Mouse (Mus musculus) cerebellum, adult 9-11 months (tissue): ENCODE results near the gene Prss16.
A peak's percentile ranks its signal among the peaks of the same experiment; 100 is the strongest.

Experiments used
- DNase-seq: peaks from one replicate; pipeline ENCODE4 v3.0.0; 2022

Gene Prss16

DNA sequence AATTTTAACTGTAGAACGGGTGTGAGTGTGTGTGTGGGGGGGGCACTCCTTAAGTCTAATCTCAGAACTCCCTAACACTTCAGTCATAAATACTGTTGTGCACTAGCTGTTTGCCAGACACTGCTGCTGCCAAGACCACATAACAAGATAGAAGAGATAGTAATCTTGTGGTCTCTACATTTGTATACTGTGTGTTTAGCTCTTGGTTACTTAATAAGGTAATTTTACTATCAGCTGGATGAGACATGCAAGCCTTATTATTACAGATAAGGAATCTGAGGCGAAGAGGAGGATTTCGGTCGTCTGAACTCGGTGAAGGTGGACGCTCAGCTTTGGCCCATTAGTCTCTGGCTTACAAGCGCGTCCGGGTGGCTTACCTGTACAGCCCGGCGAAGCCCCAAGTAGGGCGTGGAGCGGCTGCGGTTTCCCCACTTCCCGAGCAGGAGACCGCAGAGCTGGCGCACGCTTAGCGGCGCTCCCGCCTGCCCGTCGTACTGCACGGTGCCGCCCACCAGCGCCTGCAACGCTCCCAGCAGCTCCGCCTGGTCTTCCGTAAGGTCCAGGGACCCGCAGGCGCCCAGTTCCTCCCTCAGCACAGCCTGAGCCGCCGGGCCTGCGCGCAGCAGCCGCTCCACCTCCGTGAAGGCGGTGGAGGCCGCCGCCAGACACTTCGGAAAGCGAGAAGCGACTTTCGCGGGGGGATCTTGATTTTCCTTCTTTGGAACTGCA, 3.8 kb downstream of the Prss16 start:
- DNase-seq, result no peak

DNA sequence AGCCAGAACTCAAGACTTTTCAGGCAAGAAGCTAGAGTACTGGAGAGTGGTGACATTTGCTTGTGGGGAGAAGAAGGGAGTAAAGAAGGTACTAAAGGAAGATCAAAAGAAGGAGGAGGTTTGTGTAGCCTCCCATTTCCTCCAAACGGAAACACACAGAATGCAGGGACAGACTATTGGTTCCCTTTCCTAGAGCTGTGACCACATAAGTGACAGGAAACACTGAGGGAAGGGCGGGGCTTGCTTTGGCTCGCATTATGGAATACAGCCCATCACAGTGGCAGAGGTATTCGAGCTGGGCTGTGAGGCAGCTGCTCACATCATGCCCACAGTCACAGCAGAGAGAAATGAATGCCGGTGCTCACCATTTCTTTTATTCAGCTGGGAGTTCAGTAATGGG, 7.7 kb downstream of the Prss16 start:
- no peak for DNase-seq

DNA sequence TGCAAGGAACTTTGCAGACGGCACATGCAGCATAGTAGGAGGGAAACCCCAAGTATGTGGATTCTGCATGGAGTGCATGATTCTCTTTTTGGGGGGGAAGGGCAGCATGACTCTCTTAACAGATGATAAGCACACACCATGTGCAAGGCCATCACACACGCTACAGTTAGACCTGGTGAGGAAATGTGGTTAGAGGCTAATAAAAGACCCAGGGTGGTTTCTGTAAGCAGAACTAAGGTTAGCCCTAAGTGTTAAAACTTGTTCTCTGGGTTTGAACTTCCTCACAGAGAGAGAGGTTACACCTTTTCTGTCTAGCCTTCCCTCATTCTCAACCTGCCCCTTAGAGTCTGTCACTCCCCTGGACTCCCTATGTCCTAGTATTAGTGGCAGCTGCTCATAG, 8.2 kb downstream of the Prss16 start:
- DNase-seq, result no peak

DNA sequence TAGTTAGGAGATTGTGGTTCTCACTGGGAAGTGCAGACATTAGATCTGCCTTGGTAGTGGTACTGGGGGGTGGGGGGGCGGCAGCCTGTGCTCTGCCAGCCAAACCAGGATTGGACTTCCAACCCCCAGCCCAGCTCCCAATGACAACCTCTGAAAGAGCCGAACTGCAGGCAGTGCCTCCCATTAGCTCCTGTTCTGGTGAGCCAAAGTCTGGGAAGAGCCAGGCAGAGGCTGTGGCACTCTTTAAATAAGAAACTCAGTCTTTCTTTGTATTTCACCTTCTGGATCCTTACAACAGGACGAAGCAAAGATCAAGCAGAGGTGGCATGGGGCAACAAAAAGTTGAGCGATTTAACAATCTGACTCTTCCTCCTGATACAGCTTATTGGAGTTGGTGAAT, 10.4 kb downstream of the Prss16 start:
- DNase-seq, result no peak

DNA sequence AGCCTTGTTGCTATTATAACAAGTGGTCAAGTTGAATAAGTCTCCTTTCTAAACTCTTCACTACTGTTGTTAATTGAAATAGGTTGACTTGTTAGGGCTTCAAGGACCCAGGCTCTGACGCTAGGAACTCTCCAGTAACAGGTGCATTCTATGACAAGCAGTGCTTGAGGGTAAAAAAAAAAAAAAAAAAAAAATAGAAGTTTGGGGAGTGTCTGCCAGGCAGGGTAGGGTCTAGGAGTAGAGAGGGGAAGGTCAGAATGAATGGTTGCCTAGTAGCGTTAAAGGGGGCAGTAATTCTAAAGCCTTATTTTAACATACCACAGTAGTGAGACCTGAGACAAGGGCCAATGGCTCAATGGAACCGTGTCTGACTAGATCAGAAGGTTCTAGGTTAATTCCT, 11.1 kb downstream of the Prss16 start:
- DNase-seq, result no peak

DNA sequence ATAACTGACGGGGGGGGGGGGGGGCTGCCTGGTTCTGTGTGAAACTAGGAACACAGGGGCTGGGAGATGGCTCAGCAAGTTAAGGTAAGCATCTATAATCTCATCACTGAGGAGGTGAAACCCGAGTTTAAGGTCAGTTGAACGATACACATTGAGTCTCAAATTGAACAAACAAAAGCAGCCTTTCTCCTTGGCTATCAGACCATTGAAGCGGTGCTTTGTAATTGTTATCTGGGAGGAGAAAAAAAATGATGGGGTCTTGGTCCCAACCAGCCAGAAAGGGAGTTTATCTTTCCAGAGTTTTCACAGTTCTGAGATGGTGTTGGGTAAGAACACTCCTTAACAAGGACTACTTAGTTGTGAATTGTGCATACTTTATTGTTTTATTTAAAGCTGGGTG, 11.7 kb downstream of the Prss16 start:
- DNase-seq, result no peak

DNA sequence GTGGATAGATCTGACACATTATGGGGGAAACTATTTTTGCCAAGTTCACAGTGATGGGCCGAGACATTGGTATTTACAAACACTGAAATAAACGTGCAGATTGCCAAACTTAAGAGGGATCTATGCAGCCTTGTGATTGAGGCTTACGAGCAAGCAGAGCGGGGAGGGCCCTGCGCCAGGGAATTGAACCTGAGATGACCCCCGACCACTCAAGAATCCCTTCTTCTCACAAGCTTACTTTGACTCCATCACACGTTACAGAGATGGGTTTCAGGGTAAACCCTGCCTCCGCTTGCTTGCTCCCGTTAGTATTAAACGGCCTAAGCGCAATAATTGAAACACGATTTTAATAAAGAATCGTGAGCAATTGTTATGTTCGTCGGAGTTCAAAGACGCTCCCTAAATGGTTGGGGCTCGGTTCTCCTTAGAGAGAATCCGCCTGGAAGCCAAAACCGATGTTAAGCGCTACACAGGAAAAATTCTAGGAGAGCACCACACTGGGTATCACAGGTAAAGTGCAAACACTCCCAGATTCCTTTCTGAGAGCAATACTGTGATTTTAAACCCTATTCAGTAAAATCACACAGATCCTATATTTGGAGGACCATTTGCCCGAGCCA, 12.2 kb downstream of the Prss16 start:
- no peak for DNase-seq

DNA sequence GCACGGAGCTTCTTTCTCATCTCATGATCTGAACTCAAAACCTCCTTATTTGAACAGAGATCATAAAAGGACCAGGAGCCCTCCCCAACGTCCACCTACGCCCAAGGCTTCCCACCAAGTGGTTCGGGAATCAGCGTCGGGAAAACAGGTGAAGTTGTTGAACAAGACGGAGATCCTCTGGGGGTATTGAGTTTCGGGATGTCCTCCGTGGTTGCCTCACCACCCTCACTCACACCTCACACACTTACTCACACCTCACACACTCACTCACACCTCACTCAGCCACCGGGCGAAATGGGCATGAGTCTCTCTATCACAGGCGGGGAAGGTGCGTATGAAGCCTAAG, 12.7 kb downstream of the Prss16 start:
- DNase-seq, result no peak

DNA sequence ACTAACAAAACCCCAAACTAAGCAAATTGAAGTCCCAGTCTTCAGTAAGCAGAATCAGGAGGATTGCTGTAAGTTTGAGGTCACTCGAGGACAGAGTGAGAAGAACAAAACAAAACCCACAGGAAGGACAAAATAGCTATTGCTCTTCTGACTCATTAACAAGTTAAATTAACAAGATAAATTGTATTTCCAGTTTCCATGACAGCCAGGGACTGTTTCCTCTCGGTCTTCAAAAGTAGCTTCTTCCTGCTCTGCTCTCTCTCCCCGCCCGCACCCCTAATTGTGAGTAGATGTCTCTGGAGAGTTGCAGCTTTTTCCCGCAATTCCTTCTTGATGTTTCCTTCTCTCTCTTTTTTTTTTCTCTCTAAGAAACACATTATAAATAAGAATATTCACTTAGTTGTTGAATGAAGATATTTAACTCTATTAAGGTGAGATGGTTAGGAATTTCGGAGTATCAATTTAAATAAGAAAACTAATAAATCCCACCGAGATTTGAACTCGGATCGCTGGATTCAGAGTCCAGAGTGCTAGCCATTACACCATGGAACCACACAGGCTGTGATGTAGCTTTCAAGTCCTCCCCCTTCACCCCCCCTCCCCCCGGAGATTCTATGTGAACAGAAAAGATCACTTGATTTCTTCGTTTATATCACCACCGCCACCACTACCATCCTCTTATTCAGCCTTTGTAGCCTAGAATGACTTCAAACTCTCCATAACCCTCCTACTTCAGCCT, 13.3 kb downstream of the Prss16 start:
- no peak for DNase-seq

DNA sequence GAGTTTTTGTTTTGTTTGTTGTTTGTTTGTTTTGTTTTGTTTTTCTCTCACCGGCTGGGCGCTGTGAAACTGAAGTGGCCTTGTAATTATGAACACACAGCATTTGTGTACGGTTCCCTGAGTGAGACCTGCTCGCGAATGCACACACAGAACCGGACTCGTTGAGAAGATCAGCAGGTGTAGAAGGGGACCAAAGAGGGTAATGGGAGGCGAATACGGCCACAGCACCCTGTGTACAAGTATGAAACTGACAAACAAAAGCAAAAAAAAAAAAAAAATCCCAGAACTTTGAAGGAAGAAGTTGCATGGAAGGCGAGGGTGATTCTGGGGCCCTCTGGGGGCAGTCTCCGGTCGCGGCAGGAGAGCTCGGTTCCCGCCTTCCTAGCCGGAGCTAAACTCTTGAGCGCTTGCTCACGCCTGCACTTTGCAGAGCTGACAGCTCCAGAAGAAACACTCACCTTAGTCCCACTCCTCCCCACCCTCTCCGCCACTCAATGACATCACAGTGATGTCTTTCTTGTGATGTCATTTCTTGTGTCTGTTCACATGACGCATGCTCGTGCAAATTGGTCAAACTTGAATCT, 14.1 kb downstream of the Prss16 start:
- no peak for DNase-seq

DNA sequence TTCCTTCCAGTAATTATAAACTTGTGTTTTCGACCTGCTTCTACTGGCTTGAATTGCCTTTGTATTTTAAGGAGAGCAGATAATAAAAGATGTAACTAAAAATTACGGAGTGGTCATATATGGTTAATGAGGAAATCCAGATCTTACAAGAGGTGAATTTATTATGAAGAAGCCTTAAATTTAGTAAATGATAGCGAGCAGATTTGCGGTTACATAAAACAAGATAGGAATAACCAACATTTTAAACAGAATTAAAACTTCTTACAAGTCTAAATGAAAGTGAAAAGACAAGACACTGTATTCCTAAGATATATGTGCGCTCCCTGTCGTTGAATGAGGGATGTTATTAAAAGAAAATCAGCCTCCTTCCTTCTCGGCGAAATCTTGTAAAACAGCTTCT, 14.6 kb downstream of the Prss16 start:
- no peak for DNase-seq

DNA sequence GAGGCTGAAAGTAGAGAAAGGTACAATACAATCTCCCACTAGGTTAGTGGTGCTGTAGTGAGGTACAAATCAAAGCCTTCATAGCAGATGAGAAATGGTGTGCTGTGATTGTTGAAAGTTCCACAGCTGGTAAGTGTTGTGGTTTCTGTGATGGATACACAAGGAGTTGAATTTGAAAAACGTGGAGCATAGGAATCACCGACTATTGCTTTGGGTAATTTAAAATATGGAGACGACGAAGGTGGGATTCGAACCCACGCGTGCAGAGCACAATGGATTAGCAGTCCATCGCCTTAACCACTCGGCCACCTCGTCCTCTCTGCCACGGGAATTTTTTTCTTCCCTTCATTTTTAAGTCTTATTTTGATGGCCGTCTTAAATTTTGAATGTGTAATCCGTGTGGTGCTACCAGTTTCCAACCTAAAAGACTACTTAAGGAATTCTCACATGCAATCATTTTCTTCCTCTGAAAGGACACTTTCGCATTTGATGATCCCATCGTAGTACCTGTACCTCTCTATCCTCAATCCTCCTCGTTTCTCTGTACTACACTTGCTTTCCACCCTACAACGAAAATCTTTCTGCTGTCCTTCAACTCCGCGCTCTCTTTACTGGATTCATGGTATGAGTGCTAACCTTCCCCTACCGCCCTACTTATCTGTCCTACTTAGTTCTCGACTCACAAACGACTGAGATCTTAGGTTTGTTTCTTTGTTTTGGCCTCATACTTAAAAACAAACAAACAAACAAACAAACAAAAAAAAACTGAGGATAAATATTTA, 15.4 kb downstream of the Prss16 start:
- DNase-seq, result no peak

DNA sequence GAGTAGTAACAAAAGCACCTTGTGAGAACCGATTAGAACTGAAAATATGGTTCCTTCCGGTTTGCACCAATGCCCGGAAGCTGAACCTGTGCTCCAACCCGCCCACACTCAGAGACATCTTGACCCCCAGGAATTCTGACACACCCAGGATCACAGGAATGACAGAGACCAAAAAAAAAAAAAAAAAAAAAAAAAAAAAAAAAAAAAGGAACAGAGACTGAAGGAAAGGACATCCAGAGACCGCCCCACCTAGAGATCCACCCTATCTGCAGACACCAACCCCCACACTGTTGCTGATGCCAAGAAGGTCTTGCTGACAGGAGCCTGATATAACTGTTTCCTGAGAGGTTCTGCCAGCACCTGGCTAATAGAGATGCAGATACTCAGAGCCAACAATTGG, 17.0 kb downstream of the Prss16 start:
- no peak for DNase-seq

DNA sequence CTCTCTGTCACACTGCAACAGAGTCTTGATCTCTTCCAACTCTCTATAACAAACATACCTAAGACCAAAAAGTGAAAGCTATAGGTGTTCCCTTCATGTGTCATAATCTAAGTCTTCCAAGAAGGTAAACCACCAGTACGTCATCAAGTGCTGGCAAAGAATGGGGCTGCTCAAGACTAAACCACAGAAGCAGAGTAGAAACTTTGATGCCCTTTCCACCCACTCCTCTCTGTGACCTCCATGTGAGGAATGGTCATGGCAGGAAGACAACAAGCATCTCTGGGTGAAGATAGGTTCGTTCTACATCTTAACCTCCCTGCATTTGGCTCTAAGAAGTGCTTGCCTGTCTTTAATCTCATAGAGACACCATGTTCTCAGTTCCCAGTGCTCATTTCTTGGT, 25.1 kb downstream of the Prss16 start:
- no peak for DNase-seq

DNA sequence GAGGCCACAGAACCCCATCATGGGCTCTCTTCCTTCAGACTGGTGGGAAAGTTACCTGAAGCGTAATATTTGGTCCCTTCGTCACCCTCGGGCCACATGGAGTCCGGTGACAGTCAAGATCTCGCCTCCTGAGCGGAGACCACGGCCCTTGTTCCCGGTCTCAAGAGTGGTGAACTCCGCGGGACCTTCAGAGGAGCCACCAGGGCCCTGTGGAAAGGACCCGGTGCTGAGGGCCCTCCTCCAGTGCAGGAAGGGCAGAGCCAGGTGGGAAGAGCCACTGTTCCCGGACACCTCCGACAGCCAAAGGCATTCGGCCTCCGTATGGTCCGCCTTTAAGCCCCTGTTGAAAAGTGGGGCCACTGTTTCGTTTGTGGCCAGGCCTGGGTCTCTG, 27.7 kb downstream of the Prss16 start:
- no peak for DNase-seq

DNA sequence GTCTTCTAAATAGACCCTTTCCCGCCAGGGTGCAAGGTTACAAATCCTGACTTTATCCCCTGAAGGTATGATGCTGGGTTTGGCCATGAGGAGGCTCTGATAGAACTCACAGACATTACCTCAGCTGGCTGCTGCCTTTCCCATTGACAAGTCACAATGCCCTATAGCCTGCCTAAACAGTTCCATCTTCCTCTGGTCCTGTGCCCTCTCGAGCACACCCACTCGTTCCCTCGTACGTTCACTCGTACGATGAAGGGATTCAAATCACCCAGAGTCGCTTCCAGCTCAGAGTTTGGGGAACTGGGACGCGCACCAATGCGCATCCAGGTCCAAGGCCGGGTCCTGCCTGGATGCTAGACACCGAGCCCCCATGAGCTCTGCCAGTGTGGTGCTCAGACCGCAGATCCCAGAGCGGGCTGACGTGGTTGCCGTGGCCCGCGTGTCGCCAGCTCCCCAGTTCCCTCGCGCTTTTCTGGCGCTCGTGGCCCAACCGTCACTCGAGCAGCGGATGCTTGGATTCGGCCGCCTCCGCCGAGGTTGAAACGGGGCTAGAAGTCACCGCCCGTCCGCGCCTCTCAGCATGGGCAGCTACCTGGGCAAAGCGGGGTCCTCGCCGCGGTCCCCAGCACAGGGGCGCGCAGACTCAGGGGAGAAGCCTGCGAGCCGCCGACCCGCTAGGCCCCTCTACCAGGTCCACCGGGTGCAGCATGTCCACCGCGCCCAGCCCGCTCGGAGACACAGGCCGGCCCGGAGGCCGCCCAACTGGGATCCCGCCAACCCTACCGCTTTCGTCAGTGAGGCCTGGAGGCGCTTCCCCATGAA, 28.4 kb downstream of the Prss16 start, which contains the start of gene Pom121l2:
Pom121l2 (plus strand) TSS at position 214 of the 822 bp plus-strand sequence.
- DNase-seq, result peak; percentile 33

DNA sequence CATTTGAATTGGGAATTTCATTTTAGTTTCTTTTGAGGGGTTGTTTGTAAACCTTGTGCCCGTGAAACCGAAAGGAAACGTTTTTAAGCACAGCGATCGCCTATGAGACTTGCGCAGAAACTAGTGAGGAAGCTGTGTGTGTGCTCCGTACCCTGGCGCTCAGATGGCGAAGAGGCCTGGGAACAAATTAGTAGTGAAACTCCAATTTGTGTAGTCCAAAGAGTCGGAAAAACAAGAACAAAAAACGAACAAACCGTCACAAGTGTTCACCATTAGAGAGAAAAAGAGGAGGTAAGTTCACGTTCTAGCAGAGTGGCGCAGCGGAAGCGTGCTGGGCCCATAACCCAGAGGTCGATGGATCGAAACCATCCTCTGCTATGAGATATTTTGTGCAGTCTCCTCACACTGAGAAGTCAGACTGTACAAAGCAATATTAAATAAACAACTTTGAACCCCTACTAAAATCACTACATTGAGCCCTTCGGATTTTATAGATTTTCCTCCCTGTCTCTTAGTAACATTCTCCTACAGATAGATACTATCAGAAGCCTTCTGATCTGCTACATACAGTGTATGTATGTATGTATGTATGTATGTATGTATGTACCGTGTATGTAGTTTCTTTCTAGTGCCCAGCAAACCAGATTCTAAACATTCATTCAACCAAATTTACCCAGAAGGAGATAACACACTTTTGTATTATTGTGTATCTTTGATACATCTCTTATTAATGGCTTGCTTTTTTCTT, 34.6 kb downstream of the Prss16 start:
- DNase-seq, result peak; percentile 73

DNA sequence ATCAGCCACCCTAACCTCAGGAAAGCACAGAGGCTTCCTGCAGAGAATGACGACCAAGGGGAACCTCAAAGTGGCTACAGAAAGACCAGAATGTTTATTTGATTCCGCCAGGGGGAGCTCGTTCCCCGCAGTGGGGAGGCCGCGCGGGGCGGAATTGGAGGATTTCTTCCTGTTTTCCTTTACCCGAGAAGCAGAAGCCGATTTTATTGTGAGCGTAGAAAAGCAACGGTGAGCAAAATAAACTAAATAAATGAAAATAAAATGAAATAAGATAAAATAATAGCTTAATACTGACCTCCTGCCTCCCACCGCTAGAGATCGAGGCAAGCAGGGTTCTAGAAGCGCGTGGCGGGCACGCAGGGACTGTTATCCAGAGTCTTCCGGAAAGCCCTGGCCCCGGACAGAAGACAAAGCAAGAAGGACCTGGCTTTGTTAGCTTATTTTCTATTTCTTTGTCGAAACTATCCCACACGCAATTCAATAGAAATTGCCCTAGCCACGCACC, 35.3 kb downstream of the Prss16 start:
- peak; percentile 88 for DNase-seq

DNA sequence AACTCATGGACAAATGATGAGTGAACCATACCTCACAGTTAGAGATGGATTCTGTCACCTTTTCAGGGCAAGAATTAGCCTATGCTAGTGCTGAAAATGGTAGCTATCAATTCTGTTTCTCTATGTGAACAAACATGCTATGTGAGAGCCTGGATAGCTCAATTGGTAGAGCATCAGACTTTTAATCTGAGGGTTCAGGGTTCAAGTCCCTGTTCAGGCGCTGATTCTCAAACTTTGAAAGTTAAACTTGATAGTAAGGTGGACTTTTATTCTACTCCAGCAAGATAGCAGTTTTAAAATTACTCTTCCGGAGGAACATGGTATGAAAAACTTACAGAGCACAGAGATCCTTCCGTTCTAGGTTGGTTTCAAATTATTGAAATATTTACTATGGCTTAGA, 37.9 kb downstream of the Prss16 start:
- DNase-seq, result no peak

DNA sequence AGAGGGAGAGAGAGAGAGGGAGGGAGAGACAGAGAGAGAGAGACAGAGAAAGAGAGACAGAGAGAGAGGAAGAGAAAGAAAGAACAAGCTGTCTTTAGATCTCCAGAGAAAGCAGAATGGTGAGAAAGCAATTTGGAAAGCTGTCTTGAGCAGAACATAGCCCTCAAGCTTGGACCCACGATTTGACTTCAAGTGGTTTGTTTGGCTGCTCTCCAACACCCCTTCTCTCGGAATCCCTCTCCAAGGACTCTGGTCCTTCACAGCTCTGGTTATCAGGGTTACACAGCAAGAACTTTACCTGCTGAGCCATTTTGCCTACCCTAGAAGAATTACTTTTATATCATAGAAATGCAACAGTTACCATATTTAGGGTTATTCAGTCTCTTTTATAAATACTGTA, 39.7 kb downstream of the Prss16 start:
- DNase-seq, result no peak

DNA sequence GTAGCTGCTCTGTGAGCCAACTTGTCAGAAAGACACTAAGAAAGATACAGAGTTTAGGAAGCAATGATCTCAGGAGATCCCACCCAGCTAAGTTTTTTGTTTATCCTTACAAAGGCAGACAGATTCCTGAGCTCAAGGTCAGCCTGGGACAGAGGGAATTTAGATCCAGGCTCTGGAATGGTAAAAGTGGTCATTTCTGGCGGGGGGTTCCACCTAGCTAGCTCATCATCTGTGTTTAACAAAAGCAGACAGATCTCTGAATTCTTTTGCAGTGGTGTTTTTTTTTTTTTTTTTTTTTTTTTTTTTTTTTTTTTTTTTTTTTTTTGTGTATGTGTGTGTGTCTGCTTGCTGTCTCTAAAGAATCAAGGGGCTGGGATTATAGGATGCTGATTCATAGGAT, 40.3 kb downstream of the Prss16 start:
- DNase-seq, result no peak
